Mouse (Mus musculus) kidney, embryonic 16.5 days (tissue): ENCODE data around the gene Rpp14. TPM values are rescaled to one million over a fixed set of nuclear protein-coding genes. Genes with fewer than 3 reads are reported as not detected.
A peak's percentile ranks its signal among the peaks of the same experiment; 100 is the strongest.
"Not testable (repeated sequence)": the region's sequence is repeated elsewhere in the genome, so short reads cannot be mapped to it uniquely, and the experiment has no call there.

Source experiments
- ATAC-seq: fragments of 200-750 bp; cut with Nextera tagmentation; 2 replicates; pipeline ENCODE4 v1.8.0; 2017; ENCODE audit warnings: moderate TSS enrichment; ENCODE audit not compliant: low FRiP score, low TSS enrichment
- H3K27ac ChIP-seq: fragments of 300-500 bp; sonication (generic); 2 replicates; pipeline ENCODE4 v1.5.1; 2014; ENCODE audit warnings: low read length
- H3K27me3 ChIP-seq: fragments of 300-500 bp; sonication (generic); 2 replicates; pipeline ENCODE4 v1.6.1; 2014; ENCODE audit warnings: low read length, control low read depth, mixed read lengths; ENCODE audit not compliant: insufficient read depth
- H3K36me3 ChIP-seq: fragments of 300-500 bp; sonication (generic); 2 replicates; pipeline ENCODE4 v1.6.1; 2014; ENCODE audit warnings: low read length, control low read depth, mixed read lengths; ENCODE audit not compliant: insufficient read depth
- H3K4me1 ChIP-seq: fragments of 300-500 bp; sonication (generic); 2 replicates; pipeline ENCODE4 v1.6.1; 2014; ENCODE audit warnings: low read length, control low read depth, mixed read lengths; ENCODE audit not compliant: insufficient read depth
- H3K4me2 ChIP-seq: fragments of 300-500 bp; sonication (generic); replicated peaks from 2 replicates; pipeline ENCODE4 v1.6.1; 2014; ENCODE audit warnings: low read depth, low read length
- H3K4me3 ChIP-seq: fragments of 300-500 bp; sonication (generic); 2 replicates; pipeline ENCODE4 v1.5.1; 2014; ENCODE audit warnings: mild to moderate bottlenecking, low read length
- H3K9ac ChIP-seq: fragments of 300-500 bp; sonication (generic); replicated peaks from 2 replicates; pipeline ENCODE4 v1.6.1; 2014; ENCODE audit warnings: low read length
- H3K9me3 ChIP-seq: fragments of 300-500 bp; sonication (generic); 2 replicates; pipeline ENCODE4 v1.6.1; 2016; ENCODE audit warnings: low read length, control low read depth
- WGBS: fragments of 180-500 bp; shearing (Covaris S2); extraction: QIAGEN DNeasy Blood & Tissue Kit; methylation state at CpG from one replicate; pipeline ENCODE4 v1.1.7; 2014; 5-methylcytosine and 5-hydroxymethylcytosine counted together
- polyA plus RNA-seq: library from polyadenylated mRNA; unstranded; fragments of >200 nt; fragmentation: Nextera tagmentation; extraction: Ambion mirVana; gene quantifications from 2 replicates; pipeline ENCODE4 v1.2.1, GENCODE M21; 2015

Gene Rpp14
- polyA plus RNA-seq, 1 experiment from 2014 or later, result 54.1 TPM

GRCm38 (mm10) chr14:8123141-8123540 lies 43.0 kb downstream of the Rpp14 start:
- WGBS, result 88% methylated on average over 7 of the region's 7 CpGs
- no peak overlapping the region for H3K4me2 ChIP-seq
- H3K36me3 ChIP-seq, result 0 out of 2 replicates have a peak, but pooled peaks cover 7% of the 10 kb centered on the region
- no peak overlapping the region for H3K9ac ChIP-seq
- ATAC-seq, result no peak
- H3K9me3 ChIP-seq, result no peaks in the 10 kb centered on the region
- H3K27ac ChIP-seq, result no peak overlapping the region
- H3K4me3 ChIP-seq, result no peak overlapping the region
- no peaks in the 10 kb centered on the region for H3K27me3 ChIP-seq
- H3K4me1 ChIP-seq, result no peaks in the 10 kb centered on the region

- H3K36me3 ChIP-seq, H3K4me3 ChIP-seq, H3K4me2 ChIP-seq, ATAC-seq, H3K4me1 ChIP-seq, H3K27me3 ChIP-seq, H3K27ac ChIP-seq, H3K9me3 ChIP-seq, H3K9ac ChIP-seq: not testable (repeated sequence)
- 94% methylated on average over 10 of the region's 10 CpGs for WGBS
Measured at GRCm38 (mm10) chr14:8123611-8124010, 43.4 kb downstream of the Rpp14 start.

- H3K4me2 ChIP-seq, result no peak overlapping the region
- no peak overlapping the region for H3K27ac ChIP-seq
- no peaks in the 10 kb centered on the region for H3K27me3 ChIP-seq
- no peak overlapping the region for H3K4me3 ChIP-seq
- H3K9ac ChIP-seq, result no peak overlapping the region
- H3K36me3 ChIP-seq, result 0 out of 2 replicates have a peak, but pooled peaks cover 7% of the 10 kb centered on the region
- 73% methylated on average over 7 of the region's 7 CpGs for WGBS
- ATAC-seq, result no peak
- H3K4me1 ChIP-seq, result no peaks in the 10 kb centered on the region
- no peaks in the 10 kb centered on the region for H3K9me3 ChIP-seq
Measured at GRCm38 (mm10) chr14:8124046-8124881, 44.1 kb downstream of the Rpp14 start.

- Histone ChIP-seq H3K4me2 (no peak overlapping the region), H3K36me3 (0 out of 2 replicates have a peak, but pooled peaks cover 9% of the 10 kb centered on the region), H3K4me3 (no peak overlapping the region), H3K9ac (no peak overlapping the region), H3K27ac (no peak overlapping the region), H3K4me1 (no peaks in the 10 kb centered on the region), H3K9me3 (no peaks in the 10 kb centered on the region), H3K27me3 (no peaks in the 10 kb centered on the region)
- ATAC-seq, result no peak
- 61% methylated on average over 5 of the region's 5 CpGs for WGBS
Measured at GRCm38 (mm10) chr14:8127971-8128370, 47.8 kb downstream of the Rpp14 start.

- no peaks in the 10 kb centered on the region for H3K27me3 ChIP-seq
- H3K9me3 ChIP-seq, result no peaks in the 10 kb centered on the region
- ATAC-seq, result no peak
- H3K36me3 ChIP-seq, result peaks cover 6% of the 10 kb centered on the region; the same call in 1 of the 2 replicates
- no peak overlapping the region for H3K27ac ChIP-seq
- 82% methylated on average over 8 of the region's 8 CpGs for WGBS
- no peaks in the 10 kb centered on the region for H3K4me1 ChIP-seq
- no peak overlapping the region for H3K4me3 ChIP-seq
- H3K9ac ChIP-seq, result no peak overlapping the region
- no peak overlapping the region for H3K4me2 ChIP-seq
Measured at GRCm38 (mm10) chr14:8132789-8133188, 52.6 kb downstream of the Rpp14 start.

- no peaks in the 10 kb centered on the region for H3K4me1 ChIP-seq
- H3K9me3 ChIP-seq, result no peaks in the 10 kb centered on the region
- H3K9ac ChIP-seq, result no peak overlapping the region
- H3K27me3 ChIP-seq, result no peaks in the 10 kb centered on the region
- WGBS, result 72% methylated on average over 2 of the region's 2 CpGs
- no peak for ATAC-seq
- peaks cover 6% of the 10 kb centered on the region; the same call in 1 of the 2 replicates for H3K36me3 ChIP-seq
- H3K4me3 ChIP-seq, result no peak overlapping the region
- H3K27ac ChIP-seq, result no peak overlapping the region
- no peak overlapping the region for H3K4me2 ChIP-seq
Measured at GRCm38 (mm10) chr14:8134234-8134633, 54.1 kb downstream of the Rpp14 start.

- no peaks in the 10 kb centered on the region for H3K9me3 ChIP-seq
- H3K4me2 ChIP-seq, result no peak overlapping the region
- H3K4me1 ChIP-seq, result no peaks in the 10 kb centered on the region
- ATAC-seq, result 0 out of 2 replicates have a peak, but pooled peaks have one; percentile 49
- no peak overlapping the region for H3K27ac ChIP-seq
- H3K36me3 ChIP-seq, result peaks cover 6% of the 10 kb centered on the region; the same call in 1 of the 2 replicates
- no peak overlapping the region for H3K4me3 ChIP-seq
- H3K27me3 ChIP-seq, result no peaks in the 10 kb centered on the region
- WGBS, result 81% methylated on average over 3 of the region's 3 CpGs
- no peak overlapping the region for H3K9ac ChIP-seq
Measured at GRCm38 (mm10) chr14:8135130-8135529, 55.0 kb downstream of the Rpp14 start.

- no peak overlapping the region for H3K4me3 ChIP-seq
- H3K9ac ChIP-seq, result no peak overlapping the region
- no peak overlapping the region for H3K27ac ChIP-seq
- peaks cover 13% of the 10 kb centered on the region; the same call in 1 of the 2 replicates for H3K36me3 ChIP-seq
- no peaks in the 10 kb centered on the region for H3K9me3 ChIP-seq
- no peak for ATAC-seq
- no peak overlapping the region for H3K4me2 ChIP-seq
- H3K27me3 ChIP-seq, result no peaks in the 10 kb centered on the region
- H3K4me1 ChIP-seq, result no peaks in the 10 kb centered on the region
- 61% methylated on average over 23 of the region's 23 CpGs for WGBS
Measured at GRCm38 (mm10) chr14:8139724-8140710, 59.9 kb downstream of the Rpp14 start.

- ATAC-seq, result no peak
- H3K4me1 ChIP-seq, result no peaks in the 10 kb centered on the region
- 78% methylated on average over 2 of the region's 2 CpGs for WGBS
- no peaks in the 10 kb centered on the region for H3K9me3 ChIP-seq
- H3K4me3 ChIP-seq, result no peak overlapping the region
- H3K27ac ChIP-seq, result no peak overlapping the region
- H3K4me2 ChIP-seq, result no peak overlapping the region
- peaks cover 15% of the 10 kb centered on the region; the same call in 1 of the 2 replicates for H3K36me3 ChIP-seq
- H3K9ac ChIP-seq, result no peak overlapping the region
- no peaks in the 10 kb centered on the region for H3K27me3 ChIP-seq
Measured at GRCm38 (mm10) chr14:8141131-8141530, 61.0 kb downstream of the Rpp14 start.
